Mouse (Mus musculus) liver, embryonic 14.5 days (tissue): ENCODE measurements around the gene Ppp2r5d. TPM values are rescaled to one million over a fixed set of nuclear protein-coding genes. Genes with fewer than 3 reads are reported as not detected.

Source experiments
- ATAC-seq: fragments of 200-750 bp; cut with Nextera tagmentation; 2 replicates; pipeline ENCODE4 v1.8.0; 2017; ENCODE audit warnings: moderate number of reproducible peaks, mild to moderate bottlenecking, moderate library complexity; ENCODE audit not compliant: insufficient read depth
- DNase-seq, 3 experiments: peaks; one replicate each; pipeline ENCODE4 v3.0.0-alpha.2; 2012 to 2013; ENCODE audit warnings: low read depth in 3 of 3, low spot score in 3 of 3
- H3K27ac ChIP-seq: fragments of 300-500 bp; sonication (generic); 2 replicates; pipeline ENCODE4 v1.5.1; 2014; ENCODE audit warnings: moderate library complexity, mild to moderate bottlenecking, control low read depth, inconsistent platforms
- H3K27me3 ChIP-seq: fragments of 300-500 bp; sonication (generic); 2 replicates; pipeline ENCODE4 v1.6.1; 2014; ENCODE audit warnings: mild to moderate bottlenecking, low read length, moderate library complexity; ENCODE audit not compliant: control insufficient read depth, insufficient read depth
- H3K36me3 ChIP-seq: fragments of 300-500 bp; sonication (generic); replicated peaks from 2 replicates; pipeline ENCODE4 v1.6.1; 2014; ENCODE audit warnings: low read depth; ENCODE audit not compliant: control insufficient read depth, insufficient read depth
- H3K4me1 ChIP-seq, 2 experiments: fragments of 200-500 bp in 1 of 2; fragments of 300-500 bp in 1 of 2; sonication (generic) in 1 of 2; replicated peaks; 2 replicates each; pipeline ENCODE4 v1.6.1; 2012 to 2014; ENCODE audit warnings: antibody characterized with exemption in 1 of 2, inconsistent platforms in 1 of 2, low read length in 1 of 2; ENCODE audit not compliant: control insufficient read depth in 2 of 2, insufficient read depth in 2 of 2
- H3K4me2 ChIP-seq: fragments of 300-500 bp; sonication (generic); 2 replicates; pipeline ENCODE4 v1.6.1; 2014; ENCODE audit warnings: low read depth, mild to moderate bottlenecking, control low read depth, moderate library complexity
- H3K4me3 ChIP-seq, 2 experiments: fragments of 200-500 bp in 1 of 2; fragments of 300-500 bp in 1 of 2; sonication (generic) in 1 of 2; 2 replicates each; pipeline ENCODE4 v1.5.1; 2012 to 2014; ENCODE audit warnings: low read depth in 2 of 2, low read length in 2 of 2, mild to moderate bottlenecking in 2 of 2, control low read depth in 1 of 2, inconsistent platforms in 1 of 2, moderate library complexity in 1 of 2; ENCODE audit not compliant: insufficient read depth in 1 of 2
- H3K9ac ChIP-seq: fragments of 300-500 bp; sonication (generic); replicated peaks from 2 replicates; pipeline ENCODE4 v1.6.1; 2014; ENCODE audit warnings: mild to moderate bottlenecking, control low read depth, moderate library complexity
- H3K9me3 ChIP-seq: fragments of 300-500 bp; sonication (generic); 2 replicates; pipeline ENCODE4 v1.6.1; 2016; ENCODE audit warnings: low read length, mixed read lengths; ENCODE audit not compliant: control insufficient read depth
- CTCF ChIP-seq: IDR thresholded peaks from 2 replicates; pipeline ENCODE4 v1.5.1; 2016; ENCODE audit warnings: antibody characterized with exemption, low read depth, control low read depth
- EP300 ChIP-seq: IDR thresholded peaks from 2 replicates; pipeline ENCODE4 v1.6.1; 2016; ENCODE audit warnings: antibody characterized with exemption, low read depth
- WGBS: fragments of 180-500 bp; shearing (Covaris S2); extraction: QIAGEN DNeasy Blood & Tissue Kit; methylation state at CpG from one replicate; pipeline ENCODE4 v1.1.7; 2014; ENCODE audit not compliant: insufficient replicate concordance; 5-methylcytosine and 5-hydroxymethylcytosine counted together
- polyA plus RNA-seq, 2 experiments: library from polyadenylated mRNA; depleted of rRNA in 1 of 2; stranded (reverse) in 1 of 2; unstranded in 1 of 2; fragments of >200 nt; fragmentation: Nextera tagmentation in 1 of 2; extraction: Ambion mirVana in 1 of 2; gene quantifications; 2 replicates each; pipeline versions ENCODE4 v1.2.1 to v1.2.3; 2012 to 2014

Ppp2r5d gene
- polyA plus RNA-seq, 2 experiments: 23.6 to 24.1 TPM

DNA sequence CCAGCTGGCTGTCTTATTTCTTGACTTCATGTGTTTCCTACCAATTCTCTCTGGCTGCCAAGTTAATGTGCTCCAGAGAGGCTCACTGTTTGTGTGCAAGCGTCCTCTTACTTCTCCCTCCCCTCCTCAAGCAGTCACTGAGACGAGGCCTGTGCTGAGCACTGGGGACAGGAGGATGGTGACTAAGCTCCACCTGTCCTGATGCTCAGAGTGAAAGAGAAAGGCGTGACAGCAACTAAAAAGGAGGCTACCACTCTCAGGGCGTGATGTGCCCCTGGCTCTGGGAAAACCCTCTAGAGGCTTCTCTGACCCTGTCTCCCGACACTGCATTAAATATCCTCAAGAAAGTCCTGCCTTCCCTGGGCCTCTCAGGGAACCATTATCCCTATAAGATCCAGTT is 44.4 kb upstream of the Ppp2r5d start:
- no peak for TF ChIP-seq CTCF
- Histone ChIP-seq H3K9me3 (no peaks in the 10 kb centered on the region), H3K27ac (no peak overlapping the region), H3K27me3 (no peaks in the 10 kb centered on the region), H3K4me3 (no peak overlapping the region), H3K4me2 (no peak overlapping the region), H3K9ac (no peak overlapping the region), H3K4me1 (peaks cover 9 to 12% of the 10 kb centered on the region in 2 experiments), H3K36me3 (peaks cover 4% of the 10 kb centered on the region)
- DNase-seq (no peak), ATAC-seq (no peak)
- WGBS: 76% methylated on average over 5 of the region's 5 CpGs

- H3K4me3 ChIP-seq: no peak overlapping the region
- H3K9me3 ChIP-seq: no peaks in the 10 kb centered on the region
- no peak for TF ChIP-seq EP300
- no peak for TF ChIP-seq CTCF
- peaks cover 8 to 12% of the 10 kb centered on the region in 2 experiments for H3K4me1 ChIP-seq
- 61% methylated on average over 2 of the region's 2 CpGs for WGBS
- DNase-seq (no peak), ATAC-seq (no peak)
- H3K27me3 ChIP-seq: no peaks in the 10 kb centered on the region
- peaks cover 4% of the 10 kb centered on the region for H3K36me3 ChIP-seq
- no peak overlapping the region for H3K9ac ChIP-seq
- H3K4me2 ChIP-seq: no peak overlapping the region
- H3K27ac ChIP-seq: no peak overlapping the region
Observed at GRCm38 (mm10) chr17:46747806-46748205, 42.9 kb upstream of the Ppp2r5d start.

DNA sequence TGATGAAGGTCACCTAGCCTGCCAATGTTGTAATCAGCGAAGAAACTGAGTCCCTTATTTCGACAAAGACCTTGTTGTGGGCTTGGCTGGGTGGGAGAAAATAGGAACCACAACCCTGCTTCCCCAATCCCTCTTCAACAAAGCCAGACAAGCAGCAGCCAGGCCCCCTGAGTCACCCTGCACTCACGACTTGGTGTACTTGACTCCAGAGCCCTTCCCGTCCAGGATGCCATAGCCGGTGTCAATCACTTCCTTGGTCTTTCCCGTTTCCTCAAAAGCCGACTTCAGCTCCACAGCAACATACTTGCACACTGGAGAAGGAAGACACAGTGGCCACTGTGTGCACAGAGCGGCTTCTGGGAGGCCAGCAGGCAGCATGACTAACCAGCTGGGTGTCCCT is 42.3 kb upstream of the Ppp2r5d start:
- peaks cover 3 to 6% of the 10 kb centered on the region in 2 experiments; a peak in 3 of 4 replicates for H3K4me1 ChIP-seq
- DNase-seq (no peak), ATAC-seq (no peak)
- TF ChIP-seq EP300 (no peak), CTCF (no peak)
- H3K4me2 ChIP-seq: no peak overlapping the region
- 63% methylated on average over 8 of the region's 8 CpGs for WGBS
- H3K4me3 ChIP-seq: no peak overlapping the region
- H3K36me3 ChIP-seq: peaks cover 4% of the 10 kb centered on the region
- no peaks in the 10 kb centered on the region for H3K27me3 ChIP-seq
- no peak overlapping the region for H3K9ac ChIP-seq
- H3K27ac ChIP-seq: no peak overlapping the region
- no peaks in the 10 kb centered on the region for H3K9me3 ChIP-seq

- no peak overlapping the region for H3K4me2 ChIP-seq
- no peak for ATAC-seq
- WGBS: 84% methylated on average over 2 of the region's 2 CpGs
- no peaks in the 10 kb centered on the region for H3K27me3 ChIP-seq
- H3K4me1 ChIP-seq: peaks cover 0 to 9% of the 10 kb centered on the region in 2 experiments; a peak in 2 of 4 replicates
- no peak overlapping the region for H3K27ac ChIP-seq
- no peak for DNase-seq
- no peak overlapping the region for H3K9ac ChIP-seq
- H3K36me3 ChIP-seq: peaks cover 4% of the 10 kb centered on the region
- no peak for TF ChIP-seq EP300
- no peak for TF ChIP-seq CTCF
- H3K9me3 ChIP-seq: no peaks in the 10 kb centered on the region
- H3K4me3 ChIP-seq: no peak overlapping the region
Observed at GRCm38 (mm10) chr17:46745506-46745905, 40.6 kb upstream of the Ppp2r5d start.

GRCm38 (mm10) chr17:46742986-46743385 is 38.1 kb upstream of the Ppp2r5d start:
- Histone ChIP-seq H3K36me3 (peaks cover 4% of the 10 kb centered on the region), H3K9me3 (no peaks in the 10 kb centered on the region), H3K27me3 (no peaks in the 10 kb centered on the region), H3K4me3 (no peak overlapping the region), H3K4me2 (no peak overlapping the region), H3K4me1 (peaks cover 0 to 9% of the 10 kb centered on the region in 2 experiments; a peak in 2 of 4 replicates), H3K27ac (no peak overlapping the region), H3K9ac (no peak overlapping the region)
- ATAC-seq (no peak), DNase-seq (no peak)
- WGBS: 87% methylated on average over 9 of the region's 9 CpGs
- TF ChIP-seq EP300: no peak
- TF ChIP-seq CTCF: no peak
